Mouse (Mus musculus) adrenal gland, adult 10 weeks (tissue): Measurements from ENCODE around the gene Lmx1b. TPM values are rescaled to one million over a fixed set of nuclear protein-coding genes. Genes with fewer than 3 reads are reported as not detected.

ENCODE experiments used
- polyA plus RNA-seq: library from polyadenylated mRNA; stranded (reverse); fragments of 350-450 nt; fragmentation: Illumina TruSeq; extraction: RNeasy Lipid Tissue Mini Kit (QIAGEN cat#74804); gene quantifications from one replicate; pipeline ENCODE4 v1.2.3, GENCODE M21; 2014; ENCODE audit warnings: low read depth, low replicate concordance

Gene Lmx1b
- not detected for polyA plus RNA-seq

DNA sequence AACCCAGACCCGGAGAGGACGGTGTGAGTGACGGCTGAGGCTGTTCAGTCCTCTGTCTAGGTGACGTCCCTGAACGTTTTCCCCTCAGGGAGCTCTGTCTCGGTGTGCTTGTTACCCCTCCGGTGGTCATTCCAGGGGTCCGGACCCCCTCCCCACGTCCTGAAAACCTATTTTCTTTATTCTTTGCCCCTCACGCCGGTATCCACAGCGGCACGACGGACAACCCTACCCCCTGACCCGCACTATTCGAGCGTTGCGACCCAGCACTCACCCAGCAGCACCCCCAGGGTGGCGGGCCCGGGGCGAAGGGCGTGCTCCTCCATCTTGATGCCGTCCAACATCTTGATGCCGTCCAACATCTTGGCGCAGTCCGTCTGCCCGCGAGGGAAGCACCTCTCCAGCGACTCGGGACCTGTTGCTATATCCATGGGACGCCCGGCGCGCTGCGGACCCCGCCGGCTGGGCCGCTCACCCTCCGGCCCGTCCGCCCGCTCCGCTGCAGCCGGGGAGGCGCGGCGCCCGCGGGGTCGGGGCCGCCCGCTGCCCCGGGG, at the start of gene Lmx1b:
Lmx1b (minus strand) TSS at position 341 of the 551 bp plus-strand sequence.

Other genes starting within 250 kb of the Lmx1b start
- gene Zbtb34, start 209.2 kb downstream of the Lmx1b start, polyA plus RNA-seq: 6.1 TPM
- gene Zbtb43, start 172.0 kb downstream of the Lmx1b start, polyA plus RNA-seq: 15.7 TPM
- gene Mvb12b, start 247.4 kb upstream of the Lmx1b start, polyA plus RNA-seq: 2.6 TPM